Mouse (Mus musculus) right cerebral cortex, postnatal 10 days (tissue): ENCODE measurements around the gene Shcbp1l.
"Not testable (repeated sequence)": the region's sequence is repeated elsewhere in the genome, so short reads cannot be mapped to it uniquely, and the experiment has no call there.

ENCODE experiments used
- DNase-seq, 2 experiments: peaks; one replicate each; pipeline ENCODE4 v3.0.0; 2021; ENCODE audit warnings: low spot score in 2 of 2

Gene Shcbp1l

DNA sequence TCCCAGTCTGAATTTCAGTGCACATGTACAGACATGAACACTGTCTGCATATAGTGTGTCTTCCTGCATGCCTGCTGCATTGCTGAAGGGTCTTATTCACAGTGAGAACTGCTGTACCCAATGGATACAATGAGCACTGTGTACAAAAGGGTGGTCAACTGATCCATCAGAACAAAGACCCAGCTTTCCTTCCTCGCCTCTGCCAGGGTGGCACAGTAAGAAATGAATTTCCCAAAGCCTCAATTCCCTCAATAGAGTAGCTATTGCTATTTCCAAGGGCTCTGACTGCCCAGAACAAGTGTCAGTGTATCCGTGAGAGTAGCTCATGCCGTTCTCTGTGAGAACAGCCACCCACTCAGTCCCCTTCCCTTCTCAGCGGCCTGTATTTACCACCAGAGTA is 7.2 kb upstream of the Shcbp1l start:
- DNase-seq = peak in 1 of 2 experiments; percentile 28

DNA sequence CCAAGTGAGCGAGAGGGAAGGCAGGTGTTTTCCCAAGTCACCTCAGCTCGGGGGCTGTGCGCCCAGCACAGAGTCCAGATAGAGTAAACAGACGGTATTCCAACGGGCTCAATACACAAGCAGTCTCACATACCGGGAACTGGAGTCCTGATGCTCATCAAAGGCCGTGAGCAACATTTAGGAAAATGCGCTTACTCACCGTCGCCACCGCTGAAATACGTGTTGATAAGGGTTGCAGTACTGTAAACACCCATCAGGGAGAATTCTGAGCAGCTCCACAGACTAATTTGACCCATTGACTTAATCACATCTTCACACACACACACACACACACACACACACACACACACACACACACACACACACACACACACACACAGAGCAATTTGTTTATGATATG is 691 bp upstream of the Shcbp1l start:
- peak in 1 of 2 experiments; percentile 31 for DNase-seq

GRCm38 (mm10) chr1:153431158-153431557 is 6.2 kb downstream of the Shcbp1l start:
- DNase-seq = no peak

- DNase-seq = no peak
Observed at GRCm38 (mm10) chr1:153431701-153432100, 6.7 kb downstream of the Shcbp1l start.

GRCm38 (mm10) chr1:153432329-153432728 is 7.4 kb downstream of the Shcbp1l start:
- no peak for DNase-seq

- DNase-seq = no peak
Observed at GRCm38 (mm10) chr1:153433851-153434589, 9.1 kb downstream of the Shcbp1l start.

- no peak for DNase-seq
Observed at GRCm38 (mm10) chr1:153437536-153437935, 12.6 kb downstream of the Shcbp1l start.

DNA sequence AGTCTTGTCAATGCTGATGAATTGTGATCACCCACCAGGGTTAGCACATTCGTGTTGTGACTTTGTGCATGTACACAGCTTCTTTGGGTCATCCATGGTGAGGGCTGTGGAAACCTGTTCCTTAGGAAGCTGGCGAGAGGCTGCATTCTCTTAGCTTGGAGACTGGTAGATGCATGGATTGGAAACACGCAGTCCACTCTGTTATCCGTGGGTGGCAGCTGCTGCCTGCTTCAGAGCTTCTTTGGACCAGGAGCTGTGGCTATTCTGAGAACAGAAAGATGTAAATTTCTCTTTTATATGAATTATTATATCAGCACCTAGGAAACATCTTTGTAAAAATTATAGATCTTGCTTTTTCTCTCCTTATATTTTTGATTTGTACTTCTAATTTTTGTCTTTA is 15.8 kb downstream of the Shcbp1l start:
- no peak for DNase-seq

DNA sequence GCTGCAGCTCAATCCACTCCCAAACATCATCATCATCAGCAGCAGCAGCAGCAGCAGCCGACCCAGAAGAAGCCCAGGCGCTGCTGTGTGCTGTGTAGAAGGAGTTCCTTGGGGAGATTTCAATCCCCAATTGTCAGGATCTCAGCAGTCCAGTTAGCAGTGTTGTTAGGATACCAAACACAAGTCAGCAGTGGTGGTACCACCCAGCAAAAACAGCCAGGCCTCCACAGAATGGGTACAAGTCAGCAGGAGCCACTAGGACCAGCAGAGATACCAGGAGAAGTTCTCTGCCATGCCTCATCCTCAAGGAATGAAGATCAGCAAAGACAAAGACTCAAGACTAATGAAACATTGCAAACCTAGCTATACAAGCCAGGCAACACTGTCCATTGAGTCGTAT is 16.7 kb downstream of the Shcbp1l start:
- no peak for DNase-seq

DNA sequence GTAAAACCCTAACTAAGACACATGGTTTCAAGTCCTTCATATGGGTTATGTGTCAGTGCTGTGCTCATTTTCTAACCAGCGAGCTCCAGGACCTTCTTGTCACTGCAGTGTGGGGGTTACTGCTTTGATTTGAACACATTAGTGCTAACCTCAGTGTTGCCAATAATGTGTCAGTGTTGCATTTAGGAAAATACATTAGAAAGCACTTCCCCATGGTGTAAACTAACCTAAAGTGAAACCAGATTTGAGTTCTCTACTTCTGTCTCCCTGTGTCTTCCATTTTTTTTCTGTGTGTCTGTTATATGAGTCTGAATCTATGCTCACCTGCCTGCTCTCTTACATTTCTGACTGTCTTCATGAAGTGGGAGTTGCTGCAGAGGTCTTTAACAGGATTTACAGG is 18.1 kb downstream of the Shcbp1l start:
- DNase-seq = no peak

GRCm38 (mm10) chr1:153443632-153444031 is 18.7 kb downstream of the Shcbp1l start:
- no peak for DNase-seq

DNA sequence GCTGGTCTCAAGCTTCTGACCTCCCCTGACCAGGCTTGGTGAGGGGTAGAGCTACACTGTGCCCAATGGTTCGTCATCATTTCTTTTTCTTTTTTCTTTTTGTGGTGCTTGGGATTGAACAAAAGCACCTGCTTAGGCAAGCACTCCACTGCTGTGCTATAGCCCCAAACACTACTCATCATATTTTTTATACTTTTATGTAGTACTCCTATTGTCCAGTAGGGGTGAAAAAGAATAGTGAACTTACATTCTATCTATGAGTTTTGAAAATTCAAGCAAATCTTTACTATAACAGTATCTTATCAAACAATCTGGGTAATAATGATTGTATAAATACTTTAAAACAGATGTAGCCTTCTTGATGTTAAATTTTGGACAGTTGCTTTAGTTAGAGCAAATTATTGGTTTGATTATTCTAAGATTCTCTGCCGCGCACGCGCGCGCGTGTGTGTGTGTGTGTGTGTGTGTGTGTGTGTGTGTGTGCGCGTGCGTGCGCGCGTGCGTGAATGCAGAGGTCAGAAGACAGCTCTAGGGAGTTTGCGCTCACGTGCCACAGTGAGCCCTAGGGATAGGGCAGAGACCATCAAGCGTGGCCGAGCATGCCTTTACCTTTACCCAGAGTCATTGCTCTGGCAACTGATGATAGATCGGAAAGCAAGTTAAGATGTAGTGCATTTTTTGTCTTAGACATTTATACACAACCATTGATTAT is 21.3 kb downstream of the Shcbp1l start:
- no peak for DNase-seq

GRCm38 (mm10) chr1:153451237-153452154 is 26.5 kb downstream of the Shcbp1l start:
- peak; percentile 65 to 72 for DNase-seq

DNA sequence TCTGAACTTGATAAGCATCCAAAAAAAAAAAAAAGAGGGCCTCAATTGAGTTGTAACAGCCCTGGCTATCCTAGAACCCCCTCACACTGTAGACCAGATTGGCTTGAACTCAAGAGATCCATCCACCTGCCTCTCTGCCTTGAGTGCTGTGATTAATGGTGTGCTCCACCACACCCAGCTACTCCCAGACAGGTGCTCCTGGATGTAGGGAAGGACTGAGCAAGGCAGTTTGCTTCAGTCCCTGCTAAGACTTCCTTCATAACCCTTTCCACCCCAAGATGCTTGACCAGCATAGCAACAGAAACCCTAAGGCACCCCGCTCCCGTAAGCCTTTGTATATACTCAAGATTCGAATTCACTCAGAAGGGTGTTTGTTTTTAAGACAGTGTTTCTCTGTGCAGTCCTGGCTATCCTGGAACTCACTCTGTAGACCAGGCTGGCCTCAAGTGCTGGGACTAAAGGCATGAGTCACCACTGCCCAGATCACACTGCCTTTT is 28.2 kb downstream of the Shcbp1l start:
- DNase-seq = no peak

DNA sequence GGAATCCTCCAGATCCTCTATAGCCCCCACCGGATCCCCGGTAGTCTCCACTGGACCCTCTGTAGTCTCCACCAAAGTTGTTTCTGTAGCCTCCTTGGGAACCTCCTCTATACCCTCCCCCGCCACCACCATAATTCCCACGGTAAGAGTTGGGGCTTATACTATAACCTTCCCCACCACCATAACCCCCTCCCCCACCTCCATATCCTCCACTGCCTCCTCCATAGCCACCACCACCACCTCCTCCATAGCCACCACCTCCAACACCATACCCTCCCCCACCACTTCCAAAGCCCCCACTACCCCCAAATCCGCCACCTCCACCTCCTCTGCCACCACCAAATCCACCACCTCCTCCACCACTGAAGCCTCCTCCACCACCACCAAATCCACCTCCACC is 31.2 kb downstream of the Shcbp1l start:
- DNase-seq = no peak

DNA sequence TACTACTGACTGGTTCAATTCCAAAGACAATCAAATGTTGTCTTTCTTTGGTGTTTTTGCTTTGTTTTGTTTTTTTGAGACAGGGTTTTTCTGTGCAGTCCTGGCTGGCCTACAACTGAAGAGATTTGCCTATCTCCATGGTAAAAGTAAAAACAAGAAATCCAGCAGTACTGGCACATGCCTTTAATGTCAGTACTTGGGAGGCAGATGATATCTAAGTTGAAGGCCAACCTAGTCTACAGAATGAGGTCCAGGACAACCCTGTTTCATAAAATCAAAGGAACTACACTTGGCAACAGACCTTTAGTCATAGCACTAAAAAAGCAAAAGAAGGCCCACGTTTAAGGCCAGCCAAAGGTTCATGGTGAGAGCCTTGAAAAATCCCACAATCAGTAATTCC is 36.8 kb downstream of the Shcbp1l start:
- DNase-seq = no peak

DNA sequence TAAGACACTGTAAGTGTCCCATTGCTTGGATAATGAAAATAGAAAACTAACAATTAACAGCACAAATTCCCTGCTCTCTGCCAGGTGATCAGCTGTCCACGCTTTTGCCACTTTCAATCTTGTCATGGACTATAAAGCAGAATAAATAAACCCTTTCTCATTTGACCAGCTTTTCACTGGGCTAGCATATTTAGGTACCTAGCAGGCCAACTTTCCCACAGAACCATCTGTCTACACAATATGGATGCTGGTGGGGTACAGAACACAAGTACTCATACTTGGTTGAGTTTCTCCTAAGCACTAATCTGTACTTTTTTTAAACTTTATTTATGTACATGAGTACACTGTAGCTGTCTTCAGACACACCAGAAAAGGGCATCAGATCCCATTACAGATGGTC is 54.3 kb downstream of the Shcbp1l start:
- DNase-seq = no peak

DNA sequence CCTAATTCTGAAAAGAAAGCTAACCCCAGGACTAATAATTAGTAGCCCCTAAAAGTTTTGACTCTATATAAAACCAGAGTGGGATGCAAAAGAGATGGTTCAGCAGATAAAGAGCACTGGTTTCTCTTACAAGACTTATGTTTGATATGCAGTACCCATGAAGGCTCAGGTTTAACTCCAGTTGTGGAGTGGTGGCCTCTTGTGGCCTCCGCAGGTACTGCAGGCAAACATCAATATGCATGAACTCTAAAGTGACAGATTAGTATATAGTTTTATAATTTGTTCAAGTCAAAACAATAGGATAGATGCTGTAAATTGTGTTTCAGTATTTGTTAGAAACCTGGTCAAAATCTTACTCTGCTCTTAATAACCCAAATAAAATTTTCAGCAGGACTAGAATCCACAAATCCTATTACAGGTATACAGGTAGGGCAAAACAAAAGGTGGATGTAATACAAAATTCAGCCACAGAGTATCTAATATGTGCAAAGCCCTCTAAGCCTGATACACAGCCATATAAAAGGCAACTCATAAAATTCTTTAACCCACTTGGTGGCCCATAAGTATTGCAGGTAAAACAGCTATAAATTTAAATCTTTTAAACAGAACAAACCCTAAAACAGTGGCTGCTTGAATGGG is 55.5 kb downstream of the Shcbp1l start:
- DNase-seq = peak; percentile 76 to 84

DNA sequence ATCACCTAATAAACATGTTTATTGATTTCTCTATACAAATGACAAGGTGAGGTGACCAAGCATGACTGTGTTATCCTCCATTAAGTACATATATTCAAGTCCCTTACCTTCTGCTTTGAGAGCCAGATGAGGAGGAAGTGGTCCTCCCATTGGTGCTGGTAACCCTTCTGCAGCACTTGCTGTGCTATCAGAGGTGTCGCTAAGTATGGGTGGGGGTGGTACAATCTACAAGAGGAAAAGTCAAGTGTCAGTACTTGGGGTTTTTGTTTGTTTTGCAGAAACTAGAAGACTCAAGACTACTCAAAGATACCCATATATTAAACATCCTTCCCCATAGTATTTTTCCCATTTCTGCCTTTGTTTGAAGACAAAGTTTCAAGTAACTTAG is 56.1 kb downstream of the Shcbp1l start:
- DNase-seq = no peak

- DNase-seq = no peak
Observed at GRCm38 (mm10) chr1:153485201-153485796, 60.3 kb downstream of the Shcbp1l start.

- DNase-seq = not testable (repeated sequence)
Observed at GRCm38 (mm10) chr1:153486120-153486519, 61.2 kb downstream of the Shcbp1l start.
